Mouse (Mus musculus): ENCODE measurements around the gene F830045P16Rik. TPM values are rescaled to one million over a fixed set of nuclear protein-coding genes. Genes with fewer than 3 reads are reported as not detected.

The F830045P16Rik gene
- polyA plus RNA-seq, 1 experiment from 2014 or later: not detected

- Histone ChIP-seq H3K27me3 (ENCODE audit: control insufficient read depth, insufficient read depth, low read length) (0 out of 2 replicates have a peak, but pooled peaks cover 4% of the 10 kb centered on the region), H3K9ac (ENCODE audit: low read length) (no peak overlapping the region), H3K4me2 (ENCODE audit: low read length) (no peak overlapping the region), H3K4me1 (ENCODE audit: control insufficient read depth in 2 of 2, insufficient read depth in 2 of 2, low read length in 2 of 2) (no peaks in the 10 kb centered on the region), H3K27ac (replicated peaks in 1 of 2; ENCODE audit: control insufficient read depth in 1 of 2, insufficient read depth in 1 of 2, low read depth in 2 of 2, low read length in 2 of 2) (no peak overlapping the region), H3K9me3 (ENCODE audit: control insufficient read depth, low read length) (no peaks in the 10 kb centered on the region), H3K4me3 (ENCODE audit: control insufficient read depth in 1 of 2, insufficient read depth in 1 of 2, low read depth in 1 of 2, low read length in 2 of 2) (no peak overlapping the region), H3K36me3 (ENCODE audit: control insufficient read depth, insufficient read depth, low read length) (no peaks in the 10 kb centered on the region)
- ATAC-seq (ENCODE audit: insufficient number of reproducible peaks, insufficient read depth, low FRiP score, low read depth): no peak
- WGBS: 81% methylated on average over 3 of the region's 3 CpGs
These were observed 121.8 kb downstream of the F830045P16Rik start for GRCm38 (mm10) chr2:129414593-129414992.

GRCm38 (mm10) chr2:129413488-129413887, 122.9 kb downstream of the F830045P16Rik start:
- Histone ChIP-seq H3K9me3 (ENCODE audit: control insufficient read depth, low read length) (no peaks in the 10 kb centered on the region), H3K27me3 (ENCODE audit: control insufficient read depth, insufficient read depth, low read length) (0 out of 2 replicates have a peak, but pooled peaks cover 4% of the 10 kb centered on the region), H3K36me3 (ENCODE audit: control insufficient read depth, insufficient read depth, low read length) (no peaks in the 10 kb centered on the region), H3K4me1 (ENCODE audit: control insufficient read depth in 2 of 2, insufficient read depth in 2 of 2, low read length in 2 of 2) (no peaks in the 10 kb centered on the region), H3K4me3 (ENCODE audit: control insufficient read depth in 1 of 2, insufficient read depth in 1 of 2, low read depth in 1 of 2, low read length in 2 of 2) (no peak overlapping the region), H3K9ac (ENCODE audit: low read length) (no peak overlapping the region), H3K27ac (replicated peaks in 1 of 2; ENCODE audit: control insufficient read depth in 1 of 2, insufficient read depth in 1 of 2, low read depth in 2 of 2, low read length in 2 of 2) (no peak overlapping the region), H3K4me2 (ENCODE audit: low read length) (no peak overlapping the region)
- ATAC-seq (ENCODE audit: insufficient number of reproducible peaks, insufficient read depth, low FRiP score, low read depth): no peak
- WGBS: 43% methylated on average over 6 of the region's 6 CpGs

GRCm38 (mm10) chr2:129411651-129412050, 124.8 kb downstream of the F830045P16Rik start:
- no peaks in the 10 kb centered on the region for H3K9me3 ChIP-seq (ENCODE audit: control insufficient read depth, low read length)
- no peak overlapping the region for H3K27ac ChIP-seq (replicated peaks in 1 of 2; ENCODE audit: control insufficient read depth in 1 of 2, insufficient read depth in 1 of 2, low read depth in 2 of 2, low read length in 2 of 2)
- H3K9ac ChIP-seq (ENCODE audit: low read length): no peak overlapping the region
- H3K27me3 ChIP-seq (ENCODE audit: control insufficient read depth, insufficient read depth, low read length): 0 out of 2 replicates have a peak, but pooled peaks cover 4% of the 10 kb centered on the region
- no peak overlapping the region for H3K4me3 ChIP-seq (ENCODE audit: control insufficient read depth in 1 of 2, insufficient read depth in 1 of 2, low read depth in 1 of 2, low read length in 2 of 2)
- H3K4me2 ChIP-seq (ENCODE audit: low read length): no peak overlapping the region
- H3K4me1 ChIP-seq (ENCODE audit: control insufficient read depth in 2 of 2, insufficient read depth in 2 of 2, low read length in 2 of 2): no peaks in the 10 kb centered on the region
- H3K36me3 ChIP-seq (ENCODE audit: control insufficient read depth, insufficient read depth, low read length): no peaks in the 10 kb centered on the region
- WGBS: 66% methylated on average over 3 of the region's 3 CpGs
- no peak for ATAC-seq (ENCODE audit: insufficient number of reproducible peaks, insufficient read depth, low FRiP score, low read depth)

GRCm38 (mm10) chr2:129410344-129410743, 126.1 kb downstream of the F830045P16Rik start:
- 84% methylated on average over 7 of the region's 7 CpGs for WGBS
- Histone ChIP-seq H3K4me1 (ENCODE audit: control insufficient read depth in 2 of 2, insufficient read depth in 2 of 2, low read length in 2 of 2) (no peaks in the 10 kb centered on the region), H3K36me3 (ENCODE audit: control insufficient read depth, insufficient read depth, low read length) (no peaks in the 10 kb centered on the region), H3K9ac (ENCODE audit: low read length) (no peak overlapping the region), H3K27ac (replicated peaks in 1 of 2; ENCODE audit: control insufficient read depth in 1 of 2, insufficient read depth in 1 of 2, low read depth in 2 of 2, low read length in 2 of 2) (no peak overlapping the region), H3K4me2 (ENCODE audit: low read length) (no peak overlapping the region), H3K4me3 (ENCODE audit: control insufficient read depth in 1 of 2, insufficient read depth in 1 of 2, low read depth in 1 of 2, low read length in 2 of 2) (no peak overlapping the region), H3K27me3 (ENCODE audit: control insufficient read depth, insufficient read depth, low read length) (0 out of 2 replicates have a peak, but pooled peaks cover 4% of the 10 kb centered on the region), H3K9me3 (ENCODE audit: control insufficient read depth, low read length) (no peaks in the 10 kb centered on the region)
- no peak for ATAC-seq (ENCODE audit: insufficient number of reproducible peaks, insufficient read depth, low FRiP score, low read depth)

GRCm38 (mm10) chr2:129408476-129408875, 127.9 kb downstream of the F830045P16Rik start:
- 14% methylated on average over 18 of the region's 18 CpGs for WGBS
- Histone ChIP-seq H3K27me3 (ENCODE audit: control insufficient read depth, insufficient read depth, low read length) (no peaks in the 10 kb centered on the region), H3K36me3 (ENCODE audit: control insufficient read depth, insufficient read depth, low read length) (no peaks in the 10 kb centered on the region), H3K9ac (ENCODE audit: low read length) (no peak overlapping the region), H3K4me3 (ENCODE audit: control insufficient read depth in 1 of 2, insufficient read depth in 1 of 2, low read depth in 1 of 2, low read length in 2 of 2) (no peak overlapping the region), H3K27ac (replicated peaks in 1 of 2; ENCODE audit: control insufficient read depth in 1 of 2, insufficient read depth in 1 of 2, low read depth in 2 of 2, low read length in 2 of 2) (no peak overlapping the region), H3K4me2 (ENCODE audit: low read length) (no peak overlapping the region), H3K4me1 (ENCODE audit: control insufficient read depth in 2 of 2, insufficient read depth in 2 of 2, low read length in 2 of 2) (no peaks in the 10 kb centered on the region), H3K9me3 (ENCODE audit: control insufficient read depth, low read length) (no peaks in the 10 kb centered on the region)
- ATAC-seq (ENCODE audit: insufficient number of reproducible peaks, insufficient read depth, low FRiP score, low read depth): no peak

Other genes starting within 250 kb of the F830045P16Rik start
- 42.8 and 45.2 TPM in 2 replicates for gene Ckap2l, start 239.4 kb downstream of the F830045P16Rik start, polyA plus RNA-seq (2014; fragmentation: Nextera tagmentation; extraction: Ambion mirVana)
- 0.11 and 0.31 TPM in 2 replicates for gene Il1a, start 226.6 kb downstream of the F830045P16Rik start, polyA plus RNA-seq (2014; fragmentation: Nextera tagmentation; extraction: Ambion mirVana)
- gene Il1b, start 165.5 kb downstream of the F830045P16Rik start, polyA plus RNA-seq (2014; fragmentation: Nextera tagmentation; extraction: Ambion mirVana): 0.24 and 0.39 TPM in 2 replicates
- 19.8 and 20.8 TPM in 2 replicates for gene Sirpa, start 56.2 kb upstream of the F830045P16Rik start, polyA plus RNA-seq (2014; fragmentation: Nextera tagmentation; extraction: Ambion mirVana)
- gene Pdyn, start 163.2 kb upstream of the F830045P16Rik start, polyA plus RNA-seq (2014; fragmentation: Nextera tagmentation; extraction: Ambion mirVana): 0.16 and 0.19 TPM in 2 replicates